Mouse (Mus musculus) ovary, adult 18-20 months (tissue): ENCODE results near the gene Cited2.

Experiments
- DNase-seq: peaks from one replicate; pipeline ENCODE4 v3.0.0; 2022; ENCODE audit warnings: low spot score, mixed read lengths

Cited2 gene

GRCm38 (mm10) chr10:17723871-17724741 lies 1.1 kb downstream of the Cited2 start:
- DNase-seq: peak; percentile 38

GRCm38 (mm10) chr10:17725037-17725584 lies 2.1 kb downstream of the Cited2 start:
- DNase-seq: no peak

DNA sequence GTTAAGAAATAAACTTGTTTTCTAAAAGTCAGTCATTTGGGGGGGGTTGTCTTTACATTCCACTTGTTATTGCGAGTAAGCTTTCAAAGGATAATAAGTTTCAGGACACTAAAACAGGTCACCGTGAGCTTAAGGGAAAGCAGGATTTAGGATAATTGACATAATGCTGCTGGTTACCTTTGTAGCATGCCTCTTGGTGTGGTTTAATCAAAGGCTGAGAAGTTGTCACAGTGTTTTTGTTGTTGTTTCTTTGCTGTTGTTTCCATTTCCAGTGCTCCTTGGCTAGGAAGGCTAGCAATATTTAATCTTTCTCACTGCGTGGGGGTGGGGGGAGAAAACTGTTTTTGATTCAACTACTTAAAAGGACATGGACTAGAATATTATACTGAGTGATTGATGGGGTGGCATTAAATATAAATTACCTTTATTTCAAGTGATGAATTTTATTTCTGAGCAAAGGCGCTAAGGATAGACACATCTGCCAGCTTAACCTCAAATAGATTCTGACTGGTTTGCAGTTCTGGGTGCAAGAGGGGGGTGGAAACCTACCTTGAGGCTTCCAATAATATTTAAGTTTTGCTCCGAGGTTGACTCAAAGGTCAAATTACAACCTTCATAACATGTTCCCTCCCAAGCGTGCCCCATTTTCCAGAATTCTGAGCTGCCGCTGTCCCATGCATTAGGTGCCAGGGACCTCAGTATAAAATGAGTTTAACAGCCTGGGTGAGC lies 2.8 kb downstream of the Cited2 start:
- DNase-seq: no peak

GRCm38 (mm10) chr10:17726373-17726720 lies 3.3 kb downstream of the Cited2 start:
- no peak for DNase-seq

DNA sequence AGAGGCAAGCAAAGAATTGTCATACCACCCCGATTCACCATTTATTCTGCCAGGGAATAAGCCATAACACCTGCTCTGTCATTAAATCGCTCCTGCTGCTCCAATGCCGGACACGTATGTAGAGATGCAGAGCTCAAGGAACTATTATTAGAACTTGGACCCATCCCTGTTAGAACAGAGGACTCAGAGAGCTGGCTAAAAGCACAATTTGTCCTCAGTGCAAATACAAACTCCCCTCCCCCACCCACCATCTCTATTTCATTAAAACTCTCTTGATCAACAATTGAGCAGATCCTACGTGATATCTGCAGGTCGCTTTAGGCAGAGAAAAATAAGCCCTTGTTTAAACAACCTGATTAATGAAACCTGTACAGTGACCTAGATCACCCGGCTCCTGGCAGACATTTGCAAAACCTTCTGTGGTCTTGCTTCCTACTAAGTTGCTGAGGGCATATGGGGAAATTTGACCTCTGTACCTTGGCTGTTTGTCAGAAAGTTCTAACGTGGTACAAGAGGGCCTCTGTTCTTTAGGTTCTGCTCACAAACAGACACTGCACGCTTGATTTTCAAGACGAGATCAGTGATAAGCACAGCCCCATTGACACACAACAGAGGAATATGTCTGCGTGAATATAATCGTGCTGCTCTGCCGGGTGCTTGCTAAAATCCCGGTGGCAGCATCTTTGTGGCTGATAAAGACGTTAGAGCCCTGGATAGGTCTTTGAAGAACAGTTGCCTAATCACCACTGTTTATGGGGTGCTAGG lies 4.3 kb downstream of the Cited2 start:
- DNase-seq: peak; percentile 19

DNA sequence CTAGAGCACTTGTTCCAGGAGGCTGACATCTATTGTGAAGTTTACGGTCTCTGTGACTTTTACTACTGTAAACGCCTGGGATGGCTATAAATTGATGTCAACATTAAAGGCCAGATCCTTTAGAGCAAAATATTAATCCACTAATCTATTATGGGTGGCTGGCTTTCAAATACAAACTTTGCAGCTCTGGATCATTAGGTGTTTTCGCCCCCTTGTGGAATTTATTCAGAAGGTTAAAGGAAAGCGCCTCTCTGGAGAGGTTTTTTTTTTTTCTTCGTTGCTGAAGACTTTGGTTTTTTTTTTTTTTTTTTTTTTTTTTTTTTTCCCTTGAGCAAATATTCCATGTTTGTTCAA lies 4.9 kb downstream of the Cited2 start:
- no peak for DNase-seq

GRCm38 (mm10) chr10:17728711-17729110 lies 5.7 kb downstream of the Cited2 start:
- no peak for DNase-seq

DNA sequence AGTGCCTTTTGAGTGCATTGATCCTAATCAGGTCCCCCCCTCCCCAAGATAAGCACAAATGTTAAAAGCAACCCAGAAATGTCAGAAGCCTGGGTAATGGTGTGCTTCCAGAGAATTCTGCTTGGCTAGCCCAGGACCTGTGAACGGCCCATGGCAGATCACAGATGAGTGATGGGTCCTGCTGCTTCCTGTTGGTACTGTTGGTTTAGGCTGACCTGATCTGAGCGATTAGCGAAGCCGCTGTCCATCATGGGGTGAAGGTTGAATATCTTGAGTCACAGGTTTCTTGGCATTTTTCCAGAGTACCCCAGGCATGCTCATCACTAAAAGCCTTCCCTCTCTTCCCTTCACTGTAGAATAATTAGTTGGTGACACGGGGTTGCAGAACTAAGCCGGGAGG lies 6.5 kb downstream of the Cited2 start:
- DNase-seq: no peak

- DNase-seq: peak; percentile 22
Observed at GRCm38 (mm10) chr10:17733057-17733456, 10.0 kb downstream of the Cited2 start.

- DNase-seq: no peak
Observed at GRCm38 (mm10) chr10:17742581-17742980, 19.6 kb downstream of the Cited2 start.

- DNase-seq: no peak
Observed at GRCm38 (mm10) chr10:17752478-17752877, 29.5 kb downstream of the Cited2 start.

GRCm38 (mm10) chr10:17759772-17760171 lies 36.8 kb downstream of the Cited2 start:
- no peak for DNase-seq

DNA sequence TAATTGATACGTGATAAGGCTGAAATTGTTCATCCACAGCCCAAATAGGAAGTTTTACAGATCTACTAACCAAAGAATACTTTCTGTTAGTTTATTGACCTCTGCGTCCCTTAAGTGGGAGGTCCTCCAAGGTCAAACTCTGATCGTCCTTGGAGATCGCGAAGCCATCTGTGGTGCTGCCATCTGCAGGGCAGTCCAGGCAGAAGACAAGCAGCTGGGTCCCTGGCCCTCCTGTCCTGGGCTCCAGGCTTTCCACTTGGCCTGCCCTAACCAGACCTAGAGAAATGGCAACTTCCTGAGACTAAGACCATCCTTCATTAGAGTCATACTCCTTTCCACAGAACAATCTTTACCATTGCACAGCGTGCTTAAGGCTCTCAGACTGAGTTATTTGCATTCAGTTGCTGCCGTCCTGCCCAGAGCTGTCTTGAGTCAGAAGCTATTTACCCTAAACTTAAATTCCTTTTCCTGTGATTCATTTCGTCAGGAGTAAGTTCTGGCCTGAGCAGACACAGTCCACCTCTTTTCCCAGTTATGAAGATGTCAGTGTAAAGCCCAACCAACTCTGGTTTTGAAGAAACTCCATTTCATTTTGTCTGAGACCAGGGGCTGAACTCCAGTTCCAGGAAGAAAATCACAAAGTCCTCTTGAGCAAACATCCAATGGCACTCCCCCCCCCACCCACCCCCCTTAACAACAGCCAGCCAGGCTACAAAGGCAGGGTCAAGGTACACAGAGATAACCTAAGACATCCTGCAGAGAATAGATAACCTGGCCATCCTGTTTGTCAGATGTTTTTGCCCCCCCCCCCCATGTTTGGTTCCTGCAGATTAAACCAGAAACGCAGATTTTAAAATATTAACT lies 38.0 kb downstream of the Cited2 start:
- DNase-seq: no peak

DNA sequence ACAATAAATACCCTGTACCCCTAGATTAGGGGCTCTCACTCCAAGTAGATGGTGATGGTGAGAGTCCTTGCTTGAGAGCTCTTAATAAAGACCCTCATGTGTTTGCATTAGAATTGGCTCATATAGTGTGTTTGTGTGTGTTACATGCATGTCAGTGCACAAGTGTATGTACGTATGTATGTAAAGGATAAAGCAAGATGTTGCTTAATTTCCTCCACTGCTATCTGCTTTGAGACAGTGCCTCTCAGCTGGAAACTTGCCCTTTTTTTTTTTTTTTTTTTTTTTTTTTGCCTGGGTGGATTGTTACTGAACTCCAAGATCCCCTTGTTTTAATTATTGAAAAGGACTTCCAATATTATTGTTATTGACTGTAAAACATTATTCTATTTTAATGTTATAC lies 38.6 kb downstream of the Cited2 start:
- DNase-seq: no peak

GRCm38 (mm10) chr10:17762946-17763345 lies 39.9 kb downstream of the Cited2 start:
- DNase-seq: no peak

DNA sequence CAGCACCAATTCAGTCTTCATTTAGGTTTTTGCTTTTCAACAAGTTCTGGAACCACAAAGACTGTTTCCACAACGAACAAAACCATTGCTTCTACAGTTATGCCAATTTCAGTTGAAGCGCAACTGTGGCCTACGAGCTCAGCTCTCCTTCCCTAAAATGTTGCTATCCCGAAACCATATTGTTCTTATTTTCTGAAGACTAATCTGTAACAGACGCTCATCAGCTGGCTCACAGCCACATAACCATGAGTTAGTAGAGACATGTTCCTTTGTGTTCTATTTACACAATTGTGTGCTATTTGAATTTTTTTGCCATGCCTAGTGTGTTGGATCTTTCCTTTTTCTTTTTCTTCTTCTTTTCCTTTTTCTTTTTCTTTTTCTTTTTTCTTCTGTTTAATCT lies 46.8 kb downstream of the Cited2 start:
- DNase-seq: no peak

DNA sequence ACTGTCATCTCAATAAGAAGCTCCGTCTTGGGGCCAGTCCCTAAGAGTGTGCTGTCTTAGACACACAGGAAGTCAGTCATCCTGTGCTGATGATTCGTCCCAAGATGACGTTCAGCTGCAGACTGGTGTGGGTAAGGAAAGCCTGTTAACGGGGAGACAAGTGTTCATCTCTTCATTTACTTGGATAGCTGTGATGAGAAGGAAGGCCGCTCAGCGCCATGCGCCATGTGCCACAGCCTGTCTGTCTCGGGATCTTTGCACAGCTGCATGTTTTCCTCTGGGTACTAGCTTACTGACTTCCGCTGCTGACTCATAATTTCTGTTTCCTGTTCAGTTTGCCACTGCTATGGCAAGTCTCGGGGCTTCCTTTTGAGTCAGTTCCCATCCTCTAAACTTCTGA lies 49.3 kb downstream of the Cited2 start:
- no peak for DNase-seq

- DNase-seq: no peak
Observed at GRCm38 (mm10) chr10:17774366-17774765, 51.3 kb downstream of the Cited2 start.

GRCm38 (mm10) chr10:17775079-17775478 lies 52.1 kb downstream of the Cited2 start:
- DNase-seq: no peak
